9 mouse cellular contexts compared by ENCODE assay signal in the genomic region with DNA sequence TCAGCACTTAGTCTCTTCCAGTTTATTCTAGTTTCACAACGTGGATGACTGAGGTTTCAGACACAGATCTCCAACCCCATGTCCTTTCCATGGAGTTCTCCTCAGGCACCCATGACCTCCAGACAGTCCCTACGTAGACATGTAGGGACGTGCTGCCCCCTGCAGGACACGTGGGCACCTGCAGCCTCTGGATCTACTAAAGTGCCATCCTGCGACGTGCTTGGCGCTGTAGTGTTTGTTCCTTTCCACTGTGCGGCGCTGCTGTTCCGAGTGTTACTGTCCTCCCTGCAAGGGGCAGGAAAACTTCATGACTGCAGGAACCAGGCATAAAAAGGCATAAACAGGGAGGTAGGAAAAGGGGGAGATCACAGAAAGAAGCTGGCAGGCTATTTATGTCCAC. TPM values are rescaled to one million over a fixed set of nuclear protein-coding genes. Genes with fewer than 3 reads are reported as not detected.
DNase-seq lines count a peak whose midpoint lies in the region; ATAC-seq and TF ChIP-seq lines count a peak whose summit lies in the region.
"Had no signal": no experiment of that assay in that cellular context is flagged by ENCODE, and none has a peak within 500 bp of the region (broad histone marks: within the 10 kb centered on the region; RNA-seq: fewer than 3 reads in every experiment).

No protein-coding gene starts in this region.

- ATAC-seq in forebrain, embryonic 16.5 days: no peak
- ATAC-seq in heart, postnatal 0 days (ENCODE audit: insufficient read depth, low read depth): peak; percentile 66; the same call in 1 of the 2 replicates

- peaks cover 11% of the 10 kb centered on the region; the same call in 1 of the 2 replicates for H3K4me1 ChIP-seq in forebrain, embryonic 10.5 days
- H3K4me1 ChIP-seq in forebrain, embryonic 16.5 days (replicated peaks; ENCODE audit: control insufficient read depth, insufficient read depth, low read length): no peaks in the 10 kb centered on the region
- no peaks in the 10 kb centered on the region for H3K4me1 ChIP-seq in heart, postnatal 0 days (ENCODE audit: control insufficient read depth, insufficient read depth)
- H3K4me1 ChIP-seq: neural tube, embryonic 13.5 days had no signal

- H3K27me3 ChIP-seq in forebrain, embryonic 10.5 days (ENCODE audit: poor library complexity, severe bottlenecking): peaks cover 37% of the 10 kb centered on the region
- H3K27me3 ChIP-seq in forebrain, embryonic 16.5 days (replicated peaks; ENCODE audit: control insufficient read depth, insufficient read depth, low read length): no peaks in the 10 kb centered on the region; the same call in 1 of the 2 replicates
- no peaks in the 10 kb centered on the region for H3K27me3 ChIP-seq in heart, postnatal 0 days (ENCODE audit: control insufficient read depth, insufficient read depth, low read length)
- H3K27me3 ChIP-seq: neural tube, embryonic 13.5 days had no signal

- H3K27ac ChIP-seq in forebrain, embryonic 10.5 days: peak overlapping the region; percentile 56; the same call in 1 of the 2 replicates
- no peak overlapping the region for H3K27ac ChIP-seq in forebrain, embryonic 16.5 days (ENCODE audit: low read length)
- no peak overlapping the region for H3K27ac ChIP-seq in heart, postnatal 0 days (ENCODE audit: low read depth)
- H3K27ac ChIP-seq: neural tube, embryonic 13.5 days had no signal

- no peaks in the 10 kb centered on the region for H3K36me3 ChIP-seq in forebrain, embryonic 10.5 days (replicated peaks)
- no peaks in the 10 kb centered on the region for H3K36me3 ChIP-seq in forebrain, embryonic 16.5 days (ENCODE audit: control insufficient read depth, insufficient read depth)
- H3K36me3 ChIP-seq in heart, postnatal 0 days (replicated peaks; ENCODE audit: control insufficient read depth, insufficient read depth, low read length): no peaks in the 10 kb centered on the region
- H3K36me3 ChIP-seq: neural tube, embryonic 13.5 days had no signal

- no peak overlapping the region for H3K4me3 ChIP-seq in forebrain, embryonic 10.5 days
- H3K4me3 ChIP-seq in forebrain, embryonic 16.5 days (replicated peaks; ENCODE audit: low read length): no peak overlapping the region
- no peak overlapping the region for H3K4me3 ChIP-seq in heart, postnatal 0 days (ENCODE audit: low read depth, low read length)
- H3K4me3 ChIP-seq: neural tube, embryonic 13.5 days had no signal

- DNase-seq in forebrain, embryonic 10.5 days (ENCODE audit: extremely low spot score, low spot score): peak; percentile 78
- DNase-seq in adrenal gland, adult 8-10 months: peak; percentile 80
- peak; percentile 91 for DNase-seq in embryo, embryonic 10.5 days (ENCODE audit: low spot score)
- DNase-seq in heart, postnatal 0 days (ENCODE audit: low spot score): peak; percentile 70
- DNase-seq in layer of hippocampus, postnatal 25 days (ENCODE audit: extremely low spot score in 1 of 2, low spot score in 1 of 2): peak; percentile 52 to 78
- peak; percentile 87 to 89 for DNase-seq in lung, postnatal 4 days
- DNase-seq in spleen, adult 12 weeks (ENCODE audit: low spot score): peak; percentile 59

- no peaks in the 10 kb centered on the region for H3K9me3 ChIP-seq in forebrain, embryonic 10.5 days
- no peaks in the 10 kb centered on the region for H3K9me3 ChIP-seq in forebrain, embryonic 16.5 days (ENCODE audit: control insufficient read depth, low read length)
- no peaks in the 10 kb centered on the region for H3K9me3 ChIP-seq in heart, postnatal 0 days (replicated peaks; ENCODE audit: control insufficient read depth, low read length)
- H3K9me3 ChIP-seq: neural tube, embryonic 13.5 days had no signal

- H3K9ac ChIP-seq in forebrain, embryonic 16.5 days (replicated peaks; ENCODE audit: low read depth, low read length): no peak overlapping the region
- H3K9ac ChIP-seq in heart, postnatal 0 days (replicated peaks; ENCODE audit: low read depth, low read length): no peak overlapping the region
- H3K9ac ChIP-seq: neural tube, embryonic 13.5 days had no signal

- 2% methylated on average over 10 of the region's 10 CpGs for WGBS in forebrain, embryonic 10.5 days
- 1% methylated on average over 10 of the region's 10 CpGs for WGBS in forebrain, embryonic 16.5 days
- 4% methylated on average over 10 of the region's 10 CpGs for WGBS in heart, postnatal 0 days

- no peak overlapping the region for H3K4me2 ChIP-seq in forebrain, embryonic 16.5 days (ENCODE audit: low read length)
- H3K4me2 ChIP-seq in heart, postnatal 0 days (ENCODE audit: low read depth, low read length): no peak overlapping the region
- H3K4me2 ChIP-seq: neural tube, embryonic 13.5 days had no signal

- TF ChIP-seq EP300 in heart, postnatal 0 days (IDR thresholded peaks at IDR 0.05; ENCODE audit: low read depth): no peak

- TF ChIP-seq CTCF in heart, postnatal 0 days (IDR thresholded peaks at IDR 0.05; ENCODE audit: low read depth): peak; percentile 92

RNA-seq across cellular contexts. Expression of a gene that starts 19.1 kb away (rescaled TPM):
- polyA plus RNA-seq in forebrain, embryonic 10.5 days (2016; fragmentation: Nextera tagmentation; extraction: Ambion mirVana): 51.3 and 61.0 TPM in 2 replicates
- 1.6 and 2.0 TPM in 2 replicates for polyA plus RNA-seq in forebrain, embryonic 16.5 days (2015; fragmentation: Nextera tagmentation; extraction: Ambion mirVana)
- under 1 TPM; 0.17 to 0.43 (median 0.40) TPM for total RNA-seq in adrenal gland, adult 8-10 months (2022)
- 0.27 TPM in 1 of 2 replicates, not detected in the other for total RNA-seq in heart, postnatal 0 days (2014; rRNA removed; ENCODE audit: low replicate concordance)
- polyA plus RNA-seq in heart, postnatal 0 days (2015; fragmentation: Nextera tagmentation; extraction: Ambion mirVana): not detected in 2 replicates
- under 1 TPM in 1 of 2 experiments, not detected in 1; 0.09 TPM for total RNA-seq in layer of hippocampus, postnatal 25 days (2021)
